Mouse (Mus musculus) megakaryocyte, embryonic 14.5 days (primary cell): ENCODE data around the gene Srsf5.

ENCODE experiments used
- FLI1 ChIP-seq: IDR thresholded peaks from 2 replicates; pipeline ENCODE4 v1.6.1; 2012; ENCODE audit warnings: low read length, inconsistent platforms, mixed read lengths
- GATA1 ChIP-seq: IDR thresholded peaks from 3 replicates; pipeline ENCODE4 v1.6.1; 2012; ENCODE audit warnings: mixed read lengths, low read length, inconsistent platforms, borderline replicate concordance

GRCm38 (mm10) chr12:80982326-80982725 is 37.0 kb downstream of the Srsf5 start:
- no peak for TF ChIP-seq FLI1
- TF ChIP-seq GATA1: no peak
